Mouse (Mus musculus): ENCODE data around the gene Arpc2. TPM values are rescaled to one million over a fixed set of nuclear protein-coding genes. Genes with fewer than 3 reads are reported as not detected.
A peak's percentile ranks its signal among the peaks of the same experiment; 100 is the strongest.
"Not testable (repeated sequence)": the region's sequence is repeated elsewhere in the genome, so short reads cannot be mapped to it uniquely, and the experiment has no call there.

The Arpc2 gene
- total and polyA plus RNA-seq, 3 experiments, result 124 to 191 (median 180) TPM

GRCm38 (mm10) chr1:74283686-74284463 lies 48.0 kb downstream of the Arpc2 start:
- peak; percentile 80 for DNase-seq

DNA sequence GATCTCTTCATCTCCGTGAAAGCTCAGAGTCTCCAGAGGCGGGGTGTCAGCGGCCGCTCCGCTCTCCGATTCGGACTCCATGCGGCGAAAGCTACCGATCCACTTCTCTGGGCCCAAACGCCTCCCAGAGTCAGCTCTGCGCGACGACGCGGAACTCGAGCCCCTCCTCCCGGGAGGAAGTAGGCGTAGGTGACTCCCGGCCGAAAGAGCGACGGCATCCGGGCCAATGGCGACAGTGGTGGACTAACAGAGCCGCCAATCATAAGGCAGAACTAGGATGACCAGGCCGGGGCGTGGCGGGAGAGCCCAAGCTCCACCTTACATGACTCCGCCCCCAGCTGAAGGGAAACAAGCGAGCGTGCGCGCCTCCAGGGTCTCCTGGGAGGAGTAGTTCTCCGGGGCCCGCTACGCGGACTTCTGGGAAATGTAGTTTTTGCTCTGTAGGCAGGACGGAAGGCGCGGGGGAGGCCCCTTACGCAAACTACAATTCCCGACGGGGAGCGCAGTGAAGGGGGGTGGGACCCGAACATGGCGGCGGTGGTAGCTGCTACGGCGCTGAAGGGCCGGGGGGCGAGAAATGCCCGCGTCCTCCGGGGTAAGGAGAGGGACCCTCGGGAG lies 48.8 kb downstream of the Arpc2 start, which contains the start of the genes Aamp and Pnkd:
Aamp (minus strand) TSS at position 196 of the 618 bp plus-strand sequence.
Pnkd (plus strand) TSS at position 388 of the 618 bp plus-strand sequence.
- peak; percentile 100 for DNase-seq

DNA sequence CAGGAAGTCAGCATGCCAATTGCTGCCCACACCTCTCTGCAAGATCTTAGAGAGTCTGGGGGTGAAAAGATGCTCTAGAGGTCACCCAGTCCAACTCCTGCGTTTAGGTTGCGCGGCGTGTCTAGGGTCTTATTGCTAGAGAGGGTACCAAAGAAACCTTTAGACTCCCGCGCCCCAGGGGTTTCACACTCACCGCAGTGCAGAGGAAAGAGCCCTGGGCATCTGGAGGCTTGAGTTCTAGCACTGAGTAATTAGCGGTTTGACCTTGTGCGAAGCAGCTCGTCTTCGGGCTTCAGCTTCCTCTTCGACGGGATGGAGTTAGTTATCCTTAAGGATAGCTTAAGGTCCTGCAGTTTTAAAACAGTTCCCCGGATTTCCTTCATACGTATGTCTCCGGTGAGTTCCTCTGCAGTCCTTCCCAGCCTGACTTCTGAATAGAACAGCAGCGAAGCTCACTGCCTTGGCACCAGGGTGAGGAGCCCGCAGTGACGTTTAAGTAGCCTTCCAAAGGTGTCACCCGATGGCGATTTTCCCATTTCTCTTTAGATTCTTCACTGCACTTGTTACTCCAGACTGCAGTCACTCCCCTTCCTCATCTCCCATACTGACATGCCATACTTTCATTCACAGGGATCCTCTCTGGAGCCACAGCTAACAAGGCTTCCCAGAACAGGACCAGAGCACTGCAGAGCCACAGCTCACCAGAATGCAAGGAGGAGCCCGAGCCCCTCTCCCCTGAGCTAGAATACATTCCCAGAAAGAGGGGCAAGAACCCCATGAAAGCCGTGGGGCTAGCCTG lies 49.5 kb downstream of the Arpc2 start:
- no peak for DNase-seq

DNA sequence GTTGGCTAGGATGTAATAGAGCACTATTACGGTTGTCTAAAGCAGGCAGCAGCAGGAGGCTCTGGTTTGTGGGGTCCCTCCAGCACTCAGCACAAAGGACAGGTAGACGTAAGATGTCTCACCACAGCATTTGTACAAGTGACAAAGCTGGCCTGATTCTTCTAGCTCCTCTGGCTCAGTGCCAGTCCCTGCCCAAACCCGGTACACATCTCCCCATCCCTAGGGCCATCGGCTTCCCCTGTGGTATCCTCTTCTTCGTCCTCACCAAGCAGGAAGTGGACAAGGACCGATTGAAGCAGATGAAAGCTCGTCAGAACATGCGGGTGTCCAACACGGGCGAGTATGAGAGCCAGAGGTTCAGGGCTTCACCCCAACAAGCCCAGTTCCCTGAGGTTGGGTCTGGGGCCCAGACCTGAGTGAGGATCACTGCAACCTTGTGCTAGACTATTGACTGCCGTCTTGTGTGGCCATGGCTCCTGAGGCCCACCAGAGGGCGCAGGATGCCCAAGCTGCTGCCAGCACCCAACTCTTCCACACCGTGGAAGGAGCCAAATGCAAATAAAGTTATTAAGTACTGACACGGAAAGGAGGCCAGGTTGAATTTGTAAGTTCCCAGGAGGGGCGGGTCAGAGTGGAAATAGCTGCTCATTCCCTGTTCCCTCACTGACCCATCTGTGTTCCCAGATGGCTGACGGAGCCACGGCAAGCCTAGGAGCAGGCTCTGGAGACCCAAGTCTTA lies 51.2 kb downstream of the Arpc2 start:
- DNase-seq, result not testable (repeated sequence)

DNA sequence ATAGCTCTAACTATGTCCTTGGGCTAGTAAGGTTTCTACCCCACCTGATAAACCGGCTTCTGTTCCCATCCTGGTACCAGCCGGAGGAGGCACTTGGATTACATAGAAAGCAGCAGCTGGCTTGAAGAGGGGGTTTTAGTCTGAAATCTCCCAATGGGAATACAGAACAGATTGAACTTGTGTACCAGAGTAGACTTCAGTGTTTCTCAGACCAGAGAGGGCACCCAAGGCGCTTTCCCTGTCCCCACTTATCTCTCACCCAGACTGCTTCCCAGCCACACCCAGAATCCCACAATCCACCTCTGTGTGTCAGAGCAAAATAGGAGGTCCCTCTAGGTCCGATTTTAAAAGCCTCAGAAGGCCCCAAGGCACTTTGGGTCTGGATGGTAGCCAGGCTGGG lies 52.4 kb downstream of the Arpc2 start:
- DNase-seq, result no peak

DNA sequence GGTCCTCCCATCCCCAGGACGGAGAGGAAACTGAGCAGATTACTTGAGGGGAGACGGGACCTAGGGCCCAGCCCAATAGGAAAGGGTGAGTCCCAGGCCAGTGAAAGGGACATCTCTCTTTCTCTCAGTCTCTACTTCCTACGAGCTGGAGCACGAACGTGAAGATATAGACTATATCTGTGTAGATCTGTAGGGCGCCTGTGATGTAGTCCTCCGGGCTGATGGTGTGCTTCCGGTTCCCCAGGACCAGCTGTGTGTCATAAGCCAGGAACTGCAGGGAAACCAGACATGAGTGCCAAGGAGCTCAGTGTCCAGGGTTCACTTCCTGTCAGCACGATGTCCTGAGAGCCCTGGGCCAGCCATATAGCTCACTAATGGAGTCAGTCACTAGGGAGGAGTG lies 53.4 kb downstream of the Arpc2 start:
- no peak for DNase-seq

DNA sequence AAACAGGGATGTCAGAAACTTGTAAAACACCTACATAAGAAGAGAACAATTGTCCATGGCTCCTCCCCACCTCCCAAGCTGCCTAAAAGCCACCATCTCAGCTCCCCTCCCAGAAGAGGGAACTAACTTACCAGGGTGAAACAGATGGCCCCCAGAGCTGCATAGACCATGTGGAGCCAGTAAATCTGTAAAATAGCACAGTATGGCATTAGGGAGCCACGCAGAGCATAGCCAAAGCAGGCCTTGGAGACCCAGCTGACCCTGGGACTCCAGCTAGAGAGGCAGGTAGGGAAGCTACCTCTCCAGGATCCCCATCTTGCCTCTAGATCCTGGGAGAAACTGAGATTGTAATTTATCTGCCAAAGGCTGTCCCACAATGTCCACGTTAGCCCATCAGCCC lies 53.9 kb downstream of the Arpc2 start:
- DNase-seq, result no peak

DNA sequence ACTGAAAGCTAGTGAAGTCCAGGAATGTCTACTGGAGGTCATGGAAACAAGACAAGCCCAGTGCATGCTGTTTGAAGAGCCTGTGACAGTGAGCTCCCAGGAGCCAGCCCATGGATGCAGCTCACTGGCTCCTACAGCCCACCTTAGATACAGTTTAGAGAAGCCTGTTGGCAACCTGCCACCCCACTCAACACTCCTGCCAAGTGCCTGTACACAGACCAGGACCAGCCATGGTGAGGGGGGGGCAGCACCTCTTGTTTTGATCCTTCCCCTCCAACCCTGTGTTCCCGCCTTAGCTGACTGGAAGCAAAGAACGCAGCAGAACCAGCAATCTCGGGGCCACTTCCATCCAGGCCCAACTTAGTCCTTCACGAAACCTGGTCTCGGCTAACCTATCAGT lies 54.3 kb downstream of the Arpc2 start:
- no peak for DNase-seq

DNA sequence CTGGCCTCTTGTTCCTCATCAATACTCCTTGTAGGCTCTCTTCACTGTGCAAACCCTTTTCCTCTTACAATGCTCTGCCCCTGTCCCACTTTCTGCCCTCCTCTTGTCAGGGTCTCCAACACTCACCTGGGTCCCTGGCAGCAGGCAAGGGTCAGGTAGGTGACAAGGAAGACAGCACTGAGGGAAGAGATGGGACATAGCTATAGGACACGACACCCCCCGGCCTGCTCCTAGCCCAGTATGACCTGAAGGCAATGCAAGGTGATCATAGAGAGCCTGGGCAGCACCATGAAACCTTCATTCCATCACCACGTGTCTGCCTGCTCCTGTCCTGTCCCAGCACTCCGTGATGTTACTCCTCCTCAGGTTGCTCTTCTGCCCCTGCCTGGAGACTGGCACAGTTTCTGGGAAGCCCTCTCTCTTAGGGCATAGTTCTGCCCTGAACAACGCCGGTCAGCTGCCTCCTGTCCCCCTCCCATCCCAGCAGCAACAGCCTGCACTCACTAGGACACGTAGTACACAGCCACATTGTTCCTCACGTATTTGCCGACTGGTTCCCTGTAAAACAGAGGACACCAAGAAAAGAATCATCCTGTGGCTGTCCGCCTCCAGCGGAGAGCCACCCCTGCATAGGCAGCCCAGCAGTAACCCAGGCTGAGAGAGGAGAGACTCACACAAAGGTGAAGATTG lies 56.6 kb downstream of the Arpc2 start:
- no peak for DNase-seq

DNA sequence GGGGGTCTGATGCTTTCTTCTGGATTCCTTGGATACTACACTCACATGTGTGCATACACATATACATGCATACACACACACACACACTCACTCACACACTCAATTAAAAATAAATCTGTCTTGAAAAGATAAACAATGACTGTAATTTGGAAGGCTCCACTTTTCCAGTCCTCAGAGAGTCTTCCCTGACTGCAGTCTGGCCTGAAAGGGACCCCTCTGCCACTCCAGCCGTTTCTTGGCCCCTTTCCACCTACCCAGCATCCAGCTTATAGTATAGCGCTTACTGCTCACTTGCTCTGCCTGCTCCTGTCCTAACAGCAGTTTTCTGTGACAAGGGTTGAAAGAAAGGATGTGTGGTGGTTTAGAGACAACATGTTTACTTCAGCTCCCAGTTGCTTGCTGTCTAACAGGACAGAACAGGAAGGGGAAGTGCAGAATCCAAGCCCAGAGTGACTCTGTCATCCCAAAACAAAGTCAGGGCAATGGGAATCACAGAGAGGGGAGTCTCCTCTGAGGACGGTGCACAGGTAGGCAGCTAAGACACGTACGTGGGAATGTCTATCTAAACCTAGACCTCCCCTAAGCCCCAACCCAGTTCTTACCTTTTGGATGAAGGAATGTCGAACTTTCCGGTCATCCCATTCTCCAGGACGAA lies 57.5 kb downstream of the Arpc2 start:
- DNase-seq, result no peak

DNA sequence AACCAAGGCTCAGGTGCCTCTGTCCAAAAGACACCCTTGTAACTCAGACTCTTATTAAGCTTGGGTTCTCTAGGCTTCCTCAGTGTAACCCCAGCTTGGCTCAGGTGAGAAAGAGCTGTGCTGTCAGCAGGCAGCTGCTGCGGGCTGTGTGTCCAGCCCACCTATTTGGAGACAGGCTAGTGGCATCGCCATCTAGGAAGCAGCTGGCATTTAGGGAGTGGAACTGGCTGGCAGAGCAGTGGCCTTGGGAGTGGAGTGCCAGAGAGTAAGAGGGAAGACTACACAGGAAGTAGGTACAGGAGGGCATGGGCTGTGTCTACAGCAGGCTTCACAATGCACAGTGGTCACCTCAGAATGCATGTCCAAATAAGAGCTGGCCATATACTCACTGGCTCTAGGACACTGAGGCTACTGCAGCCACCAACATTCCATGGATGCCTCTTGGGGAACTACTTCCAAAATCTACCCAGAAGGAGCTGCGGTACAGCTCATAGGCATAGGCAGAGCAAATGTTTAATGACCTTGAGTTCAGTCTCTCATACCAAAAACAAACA lies 58.3 kb downstream of the Arpc2 start:
- DNase-seq, result peak; percentile 65

GRCm38 (mm10) chr1:74294733-74295455 lies 59.0 kb downstream of the Arpc2 start:
- peak; percentile 52 for DNase-seq

DNA sequence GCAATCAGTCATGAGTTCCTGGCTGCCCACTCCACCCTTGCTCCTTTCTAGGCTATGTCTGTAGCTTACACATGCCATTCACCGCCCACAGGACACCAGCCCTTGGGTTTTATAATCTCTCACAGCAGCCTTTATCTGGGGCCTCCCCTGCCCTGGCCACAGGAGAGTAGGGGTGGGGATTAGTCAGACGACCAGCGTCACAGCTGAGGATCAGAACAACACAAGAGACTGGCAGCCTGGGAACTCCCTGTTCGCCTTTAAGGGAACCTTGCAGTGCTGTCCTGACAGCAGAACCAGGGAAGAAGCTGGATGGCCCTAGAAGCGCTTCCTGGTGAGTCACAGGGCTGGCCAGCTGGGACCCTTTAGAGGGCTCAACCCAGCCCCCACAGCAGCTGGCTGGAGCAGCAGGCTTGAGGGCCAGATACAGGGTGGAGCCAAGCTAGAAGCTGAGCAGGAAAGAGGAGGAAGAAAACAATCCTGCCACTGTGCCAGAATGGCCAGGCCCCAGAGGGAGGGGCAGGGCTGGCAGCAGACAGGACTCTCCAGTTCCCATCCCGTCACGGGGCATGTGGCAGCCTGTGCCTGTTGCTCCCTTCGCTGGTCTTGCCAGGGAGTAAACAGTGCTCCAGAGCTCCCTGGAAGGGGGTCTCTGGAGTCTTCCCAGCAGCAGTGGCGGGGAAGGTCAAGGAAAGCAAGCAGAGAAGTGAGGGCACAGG lies 59.7 kb downstream of the Arpc2 start:
- DNase-seq, result peak; percentile 95

DNA sequence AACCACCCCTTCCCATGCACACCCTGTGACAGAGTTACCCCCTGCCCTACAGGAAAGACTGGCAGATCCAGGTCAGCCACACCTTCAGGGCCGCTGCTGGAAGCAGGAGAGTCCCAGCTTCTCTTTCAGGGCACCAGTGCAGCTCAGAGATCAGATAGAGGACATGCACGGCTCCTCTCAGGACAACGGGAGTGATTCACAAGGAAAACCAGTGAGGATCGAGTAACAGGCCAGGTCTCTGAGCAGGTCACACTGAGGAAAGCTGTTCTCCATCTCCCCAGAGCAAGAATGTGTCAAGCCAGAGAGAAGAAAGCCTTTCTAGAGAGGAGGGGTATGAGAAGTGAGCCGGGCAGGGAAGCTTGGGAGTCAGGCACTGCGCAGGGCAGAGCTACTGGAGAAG lies 60.6 kb downstream of the Arpc2 start:
- peak; percentile 46 for DNase-seq

DNA sequence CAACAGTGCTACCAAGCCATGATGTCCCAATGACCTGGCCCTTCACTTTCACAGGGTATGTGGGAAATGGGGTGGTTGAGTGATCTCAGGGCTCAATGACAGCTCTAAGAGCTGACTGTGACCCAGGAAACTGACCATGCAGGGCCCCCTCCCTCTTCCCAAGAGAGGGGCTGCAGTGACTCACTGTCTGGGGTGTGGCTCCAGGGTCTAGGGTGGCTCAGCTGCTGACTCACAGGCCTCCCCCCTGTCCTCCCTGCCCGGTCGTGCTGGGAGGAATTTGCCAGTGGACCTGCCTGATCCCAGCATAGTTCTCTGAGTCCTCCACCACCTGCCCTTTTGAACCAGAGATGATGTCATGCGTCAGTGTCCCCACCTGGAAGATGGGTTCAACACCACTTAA lies 61.4 kb downstream of the Arpc2 start:
- peak; percentile 92 for DNase-seq

GRCm38 (mm10) chr1:74298157-74298750 lies 62.4 kb downstream of the Arpc2 start:
- no peak for DNase-seq

DNA sequence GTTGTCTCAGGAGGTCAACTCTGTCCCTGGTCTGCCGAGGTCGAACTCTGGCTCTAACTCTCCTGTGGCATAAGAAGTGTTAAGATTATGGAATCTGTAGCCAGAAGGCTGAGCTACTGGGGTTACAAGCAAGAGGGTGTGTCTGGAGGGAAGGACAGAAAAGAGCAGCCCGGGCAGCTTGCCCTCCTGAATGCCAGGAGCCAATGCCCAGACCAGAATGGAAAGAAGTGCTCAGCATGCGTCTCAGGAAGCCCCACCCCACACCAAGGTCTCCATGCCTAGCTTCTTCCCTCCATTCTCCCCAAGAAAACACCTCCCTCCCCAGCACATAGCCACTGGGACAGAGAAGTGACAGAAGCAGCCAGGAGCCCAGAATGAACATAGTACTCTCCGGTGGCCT lies 63.1 kb downstream of the Arpc2 start:
- DNase-seq, result peak; percentile 67

DNA sequence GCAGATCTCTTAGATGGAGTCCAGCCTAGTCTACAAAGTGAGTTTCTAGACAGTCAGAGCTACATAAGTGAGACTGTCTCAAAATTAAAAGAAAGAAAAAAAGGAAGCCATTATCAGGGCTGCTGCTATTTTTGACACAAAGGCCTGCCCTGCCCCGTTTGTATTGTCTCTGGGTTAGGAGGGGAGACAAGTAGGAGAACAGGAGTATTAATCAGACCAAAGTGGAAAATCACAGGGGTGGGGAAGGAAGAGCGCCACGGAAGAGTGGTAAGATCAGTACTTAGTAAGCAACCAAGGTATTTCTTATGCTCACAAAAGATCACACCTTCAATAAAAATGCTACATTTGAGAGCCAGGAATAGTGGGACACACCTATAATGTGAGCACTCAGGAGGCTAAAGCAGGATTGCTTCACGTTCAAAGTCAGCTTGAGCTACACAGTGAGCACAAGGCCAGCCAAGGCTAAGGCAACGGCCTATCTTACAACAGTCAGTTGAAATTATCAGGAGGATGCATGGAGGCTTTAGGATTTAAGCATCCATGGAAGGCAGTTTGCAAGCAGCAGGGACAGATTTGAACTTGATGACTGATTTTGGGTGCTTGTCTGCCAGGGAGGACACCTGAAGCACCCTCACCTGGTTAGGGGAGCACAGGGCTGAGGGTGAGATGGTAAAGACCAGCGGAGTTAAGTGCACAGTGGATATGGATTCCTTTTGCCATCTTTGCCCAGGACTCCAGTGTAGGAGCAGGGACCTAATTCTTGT lies 64.6 kb downstream of the Arpc2 start:
- no peak for DNase-seq

All from adrenal gland, adult 2 months (tissue).